Mouse (Mus musculus): Measurements from ENCODE around the gene Pzp. TPM values are rescaled to one million over a fixed set of nuclear protein-coding genes. Genes with fewer than 3 reads are reported as not detected.

Gene Pzp
- total and polyA plus RNA-seq, 2 experiments from 2014 or later = not detected

DNA sequence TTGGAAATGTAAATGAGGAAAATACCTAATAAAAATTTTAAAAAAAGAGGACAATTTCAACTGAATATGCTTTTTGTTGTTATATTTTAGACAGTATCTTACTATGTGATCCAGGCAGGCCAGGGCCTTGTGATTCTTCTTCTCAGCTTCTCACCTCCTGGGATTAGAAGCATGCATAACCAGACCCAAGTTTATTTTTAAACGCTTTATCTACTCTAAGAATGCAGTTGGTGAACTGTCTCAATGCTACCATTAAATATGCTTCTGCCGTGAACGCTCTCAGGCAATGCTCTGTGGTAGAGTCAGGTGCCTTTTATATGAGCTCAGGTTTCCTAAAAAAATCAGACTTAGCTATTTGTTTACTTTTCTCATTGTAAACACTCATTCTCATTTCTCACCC, 3.2 kb downstream of the Pzp start:
- 93% methylated on average over 3 of the region's 3 CpGs for WGBS

GRCm38 (mm10) chr6:128519159-128519558, 7.4 kb downstream of the Pzp start:
- Histone ChIP-seq H3K27ac (ENCODE audit: low read depth, low read length) (no peak overlapping the region), H3K9me3 (ENCODE audit: low read length) (no peaks in the 10 kb centered on the region), H3K4me3 (ENCODE audit: low read depth, low read length) (no peak overlapping the region), H3K4me1 (ENCODE audit: insufficient read depth, low read length) (no peaks in the 10 kb centered on the region), H3K36me3 (ENCODE audit: insufficient read depth, low read length) (no peaks in the 10 kb centered on the region), H3K4me2 (ENCODE audit: low read depth, low read length, poor library complexity, severe bottlenecking) (no peak overlapping the region), H3K9ac (replicated peaks; ENCODE audit: low read length, poor library complexity, severe bottlenecking) (no peak overlapping the region), H3K27me3 (ENCODE audit: insufficient read depth, low read length) (no peaks in the 10 kb centered on the region)
- WGBS = 84% methylated on average over 7 of the region's 7 CpGs
- TF ChIP-seq CTCF (IDR thresholded peaks at IDR 0.05) = no peak
- DNase-seq (ENCODE audit: low spot score) = no peak
- no peak for ATAC-seq (ENCODE audit: low FRiP score)

More for the DNA sequence above, 3.2 kb downstream of the Pzp start:
- ATAC-seq (ENCODE audit: low FRiP score) (no peak), DNase-seq (ENCODE audit: low spot score) (no peak)
- Histone ChIP-seq H3K4me1 (ENCODE audit: insufficient read depth, low read length) (no peaks in the 10 kb centered on the region), H3K4me2 (ENCODE audit: low read depth, low read length, poor library complexity, severe bottlenecking) (no peak overlapping the region), H3K4me3 (ENCODE audit: low read depth, low read length) (no peak overlapping the region), H3K9me3 (ENCODE audit: low read length) (no peaks in the 10 kb centered on the region), H3K9ac (replicated peaks; ENCODE audit: low read length, poor library complexity, severe bottlenecking) (no peak overlapping the region), H3K36me3 (ENCODE audit: insufficient read depth, low read length) (no peaks in the 10 kb centered on the region), H3K27me3 (ENCODE audit: insufficient read depth, low read length) (no peaks in the 10 kb centered on the region), H3K27ac (ENCODE audit: low read depth, low read length) (no peak overlapping the region)
- TF ChIP-seq CTCF (IDR thresholded peaks at IDR 0.05) = no peak

DNA sequence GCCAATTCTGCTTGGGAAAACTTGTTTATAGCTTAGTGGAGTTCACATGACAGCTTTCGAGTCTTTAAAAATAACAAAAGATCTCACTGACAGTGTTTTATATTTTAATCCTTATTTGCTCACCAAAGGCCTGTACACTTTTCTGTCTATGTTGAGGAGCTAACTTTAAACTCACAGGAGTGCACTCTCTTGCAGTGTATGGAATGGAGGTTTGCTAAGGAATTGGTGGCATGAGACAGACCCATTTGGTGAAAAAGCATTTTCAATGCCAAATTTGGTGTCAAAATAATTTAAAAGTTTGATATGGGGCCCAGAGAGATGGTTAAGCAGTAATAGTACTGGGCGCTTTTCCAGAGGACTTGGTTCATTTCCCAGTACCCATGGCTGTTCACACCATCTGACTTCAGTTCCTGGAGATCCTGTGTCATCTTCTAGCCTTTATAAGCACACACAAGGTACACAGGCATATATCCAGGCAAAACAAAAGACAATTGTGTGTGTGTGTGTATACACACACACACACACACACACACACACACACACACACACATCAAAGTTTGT, 20.8 kb downstream of the Pzp start:
- Histone ChIP-seq H3K27me3 (ENCODE audit: insufficient read depth, low read length) (no peaks in the 10 kb centered on the region), H3K9ac (replicated peaks; ENCODE audit: low read length, poor library complexity, severe bottlenecking) (no peak overlapping the region), H3K9me3 (ENCODE audit: low read length) (no peaks in the 10 kb centered on the region), H3K4me2 (ENCODE audit: low read depth, low read length, poor library complexity, severe bottlenecking) (no peak overlapping the region), H3K4me1 (ENCODE audit: insufficient read depth, low read length) (no peaks in the 10 kb centered on the region), H3K27ac (ENCODE audit: low read depth, low read length) (no peak overlapping the region), H3K36me3 (ENCODE audit: insufficient read depth, low read length) (no peaks in the 10 kb centered on the region), H3K4me3 (ENCODE audit: low read depth, low read length) (no peak overlapping the region)
- DNase-seq (ENCODE audit: low spot score) = no peak
- no peak for ATAC-seq (ENCODE audit: low FRiP score)
- 87% methylated on average over 2 of the region's 2 CpGs for WGBS
- TF ChIP-seq CTCF (IDR thresholded peaks at IDR 0.05) = no peak

DNA sequence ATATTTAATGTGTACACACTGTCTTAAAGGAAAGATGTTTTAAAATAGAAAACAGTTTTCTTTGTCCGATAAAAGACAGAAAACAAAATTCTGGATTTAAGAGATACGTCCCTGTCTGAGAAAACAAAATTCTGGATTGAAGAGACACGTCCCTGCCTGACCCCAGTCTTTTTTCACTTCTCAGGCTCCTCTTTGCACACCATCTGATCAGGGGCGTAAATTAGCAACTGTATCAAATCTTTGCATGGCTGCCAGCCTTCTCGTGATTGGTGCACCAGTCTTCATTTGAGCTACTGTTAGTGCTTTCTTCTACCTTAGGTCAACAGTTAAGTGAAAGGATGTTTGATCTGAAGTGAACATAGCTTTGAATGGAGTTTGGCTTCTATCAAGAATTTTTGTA, 21.8 kb downstream of the Pzp start:
- no peak for ATAC-seq (ENCODE audit: low FRiP score)
- no peaks in the 10 kb centered on the region for H3K27me3 ChIP-seq (ENCODE audit: insufficient read depth, low read length)
- 71% methylated on average over 5 of the region's 5 CpGs for WGBS
- no peaks in the 10 kb centered on the region for H3K36me3 ChIP-seq (ENCODE audit: insufficient read depth, low read length)
- H3K4me3 ChIP-seq (ENCODE audit: low read depth, low read length) = no peak overlapping the region
- no peak for TF ChIP-seq CTCF (IDR thresholded peaks at IDR 0.05)
- no peak overlapping the region for H3K4me2 ChIP-seq (ENCODE audit: low read depth, low read length, poor library complexity, severe bottlenecking)
- no peak overlapping the region for H3K27ac ChIP-seq (ENCODE audit: low read depth, low read length)
- no peaks in the 10 kb centered on the region for H3K9me3 ChIP-seq (ENCODE audit: low read length)
- DNase-seq (ENCODE audit: low spot score) = no peak
- H3K4me1 ChIP-seq (ENCODE audit: insufficient read depth, low read length) = no peaks in the 10 kb centered on the region
- no peak overlapping the region for H3K9ac ChIP-seq (replicated peaks; ENCODE audit: low read length, poor library complexity, severe bottlenecking)

DNA sequence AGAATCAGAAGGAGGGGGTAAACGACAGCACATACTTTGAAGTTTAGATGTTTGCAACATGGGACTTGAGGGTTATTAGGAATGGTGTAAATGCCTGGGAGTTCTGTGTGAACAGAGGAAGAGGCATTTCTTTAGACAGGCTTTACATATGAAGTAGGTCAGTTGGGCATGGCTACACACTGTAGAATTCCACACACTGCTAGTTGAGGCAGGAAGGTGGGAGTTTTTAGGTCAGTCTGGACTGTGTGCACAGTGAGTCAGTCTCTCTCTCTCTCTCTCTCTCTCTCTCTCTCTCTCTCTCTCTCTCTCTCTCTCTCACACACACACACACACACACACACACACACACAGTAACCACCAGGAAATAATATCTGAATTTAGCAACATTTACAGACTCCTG, 31.2 kb downstream of the Pzp start:
- H3K9ac ChIP-seq (replicated peaks; ENCODE audit: low read length, poor library complexity, severe bottlenecking) = no peak overlapping the region

GRCm38 (mm10) chr6:128494646-128495331, 31.7 kb downstream of the Pzp start:
- no peaks in the 10 kb centered on the region for H3K4me1 ChIP-seq (ENCODE audit: insufficient read depth, low read length)
- no peaks in the 10 kb centered on the region for H3K27me3 ChIP-seq (ENCODE audit: insufficient read depth, low read length)
- DNase-seq (ENCODE audit: low spot score) (no peak), ATAC-seq (ENCODE audit: low FRiP score) (no peak)
- H3K4me2 ChIP-seq (ENCODE audit: low read depth, low read length, poor library complexity, severe bottlenecking) = no peak overlapping the region
- no peak overlapping the region for H3K4me3 ChIP-seq (ENCODE audit: low read depth, low read length)
- no peak overlapping the region for H3K27ac ChIP-seq (ENCODE audit: low read depth, low read length)
- H3K9me3 ChIP-seq (ENCODE audit: low read length) = no peaks in the 10 kb centered on the region
- H3K9ac ChIP-seq (replicated peaks; ENCODE audit: low read length, poor library complexity, severe bottlenecking) = no peak overlapping the region
- H3K36me3 ChIP-seq (ENCODE audit: insufficient read depth, low read length) = no peaks in the 10 kb centered on the region
- TF ChIP-seq CTCF (IDR thresholded peaks at IDR 0.05) = no peak
- WGBS = 72% methylated on average over 15 of the region's 15 CpGs

More for the DNA sequence above, 31.2 kb downstream of the Pzp start:
- no peak overlapping the region for H3K4me2 ChIP-seq (ENCODE audit: low read depth, low read length, poor library complexity, severe bottlenecking)
- no peaks in the 10 kb centered on the region for H3K36me3 ChIP-seq (ENCODE audit: insufficient read depth, low read length)
- H3K27ac ChIP-seq (ENCODE audit: low read depth, low read length) = no peak overlapping the region
- H3K4me3 ChIP-seq (ENCODE audit: low read depth, low read length) = no peak overlapping the region
- DNase-seq (ENCODE audit: low spot score) (no peak), ATAC-seq (ENCODE audit: low FRiP score) (no peak)
- no peaks in the 10 kb centered on the region for H3K9me3 ChIP-seq (ENCODE audit: low read length)
- H3K4me1 ChIP-seq (ENCODE audit: insufficient read depth, low read length) = no peaks in the 10 kb centered on the region
- no peaks in the 10 kb centered on the region for H3K27me3 ChIP-seq (ENCODE audit: insufficient read depth, low read length)
- 52% methylated on average over 1 of the region's 1 CpGs for WGBS
- TF ChIP-seq CTCF (IDR thresholded peaks at IDR 0.05) = no peak

Data from midbrain, postnatal 0 days (tissue).